Mouse (Mus musculus): ENCODE results near the gene Ccdc14. TPM values are rescaled to one million over a fixed set of nuclear protein-coding genes. Genes with fewer than 3 reads are reported as not detected.
A peak's percentile ranks its signal among the peaks of the same experiment; 100 is the strongest.
"Not testable (repeated sequence)": the region's sequence is repeated elsewhere in the genome, so short reads cannot be mapped to it uniquely, and the experiment has no call there.

Ccdc14 gene
- polyA plus RNA-seq (2012; rRNA removed): 7.8 and 8.7 TPM in 2 replicates

DNA sequence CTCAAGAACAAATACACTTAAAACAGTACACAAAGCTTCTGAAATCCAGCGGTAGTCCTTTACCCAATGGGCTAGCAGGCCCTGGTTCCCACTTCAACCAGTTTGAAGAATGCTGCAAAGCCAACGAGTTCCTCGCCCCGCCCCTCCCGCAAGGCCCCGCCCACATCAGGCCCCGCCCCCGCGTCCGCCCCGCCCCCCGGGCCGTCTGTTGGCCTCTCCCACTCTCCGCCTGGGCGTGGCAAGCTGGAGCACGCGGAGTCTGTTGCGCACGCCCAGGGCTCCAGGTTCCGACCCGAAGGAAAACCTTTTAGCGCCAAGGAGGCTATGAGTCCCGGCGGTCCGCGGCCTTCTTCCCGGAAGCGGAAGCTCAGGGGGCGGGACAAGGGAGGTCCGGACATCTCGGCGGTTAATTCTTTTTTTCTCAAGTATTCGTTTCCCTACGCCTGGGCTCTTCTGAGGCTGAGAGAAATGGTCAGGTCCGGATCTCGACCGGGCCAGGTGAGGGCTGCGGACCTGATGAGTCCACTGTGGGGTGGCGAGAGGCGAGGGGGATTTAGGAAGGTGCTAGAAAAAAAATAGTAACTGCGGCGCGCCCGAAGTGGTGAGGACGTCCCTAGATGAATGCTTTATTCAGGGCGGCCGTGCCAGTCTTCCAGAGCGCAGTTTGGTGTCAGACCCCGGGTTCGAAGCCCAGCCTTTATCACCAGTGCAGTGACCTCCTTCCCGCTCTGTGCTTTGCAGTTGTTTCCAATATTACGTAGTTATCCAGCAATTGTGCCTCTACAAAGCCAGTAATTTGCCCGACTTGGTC lies at the start of gene Ccdc14:
Gene Ccdc14, plus strand, starts transcription at position 283 of the 811 bp plus-strand sequence.
- no peaks in the 10 kb centered on the region for H3K27me3 ChIP-seq (ENCODE audit: control insufficient read depth, insufficient read depth, low read length)
- no peaks in the 10 kb centered on the region; the same call in 1 of the 2 replicates for H3K36me3 ChIP-seq (ENCODE audit: control insufficient read depth, insufficient read depth, low read length)
- no peaks in the 10 kb centered on the region for H3K4me1 ChIP-seq (ENCODE audit: control insufficient read depth, insufficient read depth, low read length)
- peak within 1 kb of the TSS; percentile 99 for H3K27ac ChIP-seq (ENCODE audit: control insufficient read depth, insufficient read depth, low read depth, low read length)
- TF ChIP-seq CTCF (IDR thresholded peaks at IDR 0.05; ENCODE audit: control insufficient read depth, insufficient read depth, insufficient replicate concordance, low read depth, low read length) (no peak), POLR2A (IDR thresholded peaks at IDR 0.05; ENCODE audit: control insufficient read depth, low read depth, low read length) (peak; percentile 76)
- H3K4me3 ChIP-seq (ENCODE audit: control insufficient read depth, low read depth, low read length): peak within 1 kb of the TSS; percentile 99

DNA sequence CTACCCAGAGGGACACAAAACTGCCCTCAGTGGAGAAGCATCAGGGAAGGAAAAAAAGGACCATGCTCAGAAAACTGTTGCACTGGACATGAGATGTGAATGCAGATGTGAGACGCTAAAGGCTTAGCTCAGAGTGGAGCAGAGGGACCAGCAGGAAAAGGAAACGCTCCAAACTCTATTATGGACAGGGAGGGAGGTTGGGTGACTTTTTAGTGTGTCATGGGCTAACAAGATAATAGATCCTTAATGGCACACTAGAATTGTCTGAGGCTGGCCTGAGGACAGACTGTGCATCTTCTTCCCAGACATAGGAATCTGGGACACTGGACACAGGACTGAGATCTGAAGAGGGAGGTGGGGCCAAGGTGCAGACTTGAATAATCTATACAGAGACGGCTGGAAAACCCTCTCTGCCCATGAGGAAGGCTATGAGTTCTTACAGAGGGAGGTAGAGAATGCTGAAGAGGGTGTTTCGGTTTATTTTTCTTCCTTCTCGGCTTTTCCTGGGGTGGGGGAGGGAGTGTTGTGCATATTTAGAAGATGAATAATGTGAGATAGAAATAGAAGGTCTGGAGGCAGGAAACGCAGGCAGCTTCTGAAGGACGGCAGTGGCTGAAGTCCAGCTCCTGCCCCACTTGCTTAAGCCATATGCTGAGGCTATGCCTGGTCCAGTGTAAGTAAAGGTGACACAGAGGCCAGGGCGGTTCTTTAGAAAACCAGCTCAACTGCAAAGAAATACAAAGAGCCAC lies 46.7 kb upstream of the Ccdc14 start:
- Histone ChIP-seq H3K27ac (ENCODE audit: control insufficient read depth, insufficient read depth, low read depth, low read length) (no peak overlapping the region), H3K4me1 (ENCODE audit: control insufficient read depth, insufficient read depth, low read length) (peaks cover 5% of the 10 kb centered on the region; the same call in 1 of the 2 replicates), H3K27me3 (ENCODE audit: control insufficient read depth, insufficient read depth, low read length) (no peaks in the 10 kb centered on the region), H3K36me3 (ENCODE audit: control insufficient read depth, insufficient read depth, low read length) (no peaks in the 10 kb centered on the region), H3K4me3 (ENCODE audit: control insufficient read depth, low read depth, low read length) (no peak overlapping the region)
- no peak for TF ChIP-seq POLR2A (IDR thresholded peaks at IDR 0.05; ENCODE audit: control insufficient read depth, low read depth, low read length)
- TF ChIP-seq CTCF (IDR thresholded peaks at IDR 0.05; ENCODE audit: control insufficient read depth, insufficient read depth, insufficient replicate concordance, low read depth, low read length): no peak

DNA sequence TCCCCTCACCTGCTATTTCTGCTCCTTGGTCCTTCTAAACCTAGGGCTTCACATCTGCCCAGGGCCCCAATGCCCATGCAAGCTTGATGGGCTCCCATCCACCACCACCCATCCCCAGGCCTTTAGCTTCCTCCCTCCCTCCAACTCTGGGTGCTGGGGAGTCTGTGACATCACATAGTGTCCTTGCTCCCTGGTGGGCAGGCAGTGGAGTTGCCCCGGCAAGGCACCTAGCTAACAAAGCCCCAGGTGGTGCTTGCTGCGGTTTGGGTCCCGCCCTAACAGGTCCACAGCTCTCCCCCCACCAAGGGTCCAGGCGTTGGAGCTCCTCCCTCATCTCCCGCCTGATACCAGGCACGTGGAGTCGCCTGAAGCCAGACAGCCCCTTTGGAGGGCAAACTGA lies 40.8 kb upstream of the Ccdc14 start, which contains the start of gene Ropn1:
Gene Ropn1, plus strand, starts transcription at position 301 of the 400 bp plus-strand sequence.
- no peaks in the 10 kb centered on the region for H3K36me3 ChIP-seq (ENCODE audit: control insufficient read depth, insufficient read depth, low read length)
- H3K4me3 ChIP-seq (ENCODE audit: control insufficient read depth, low read depth, low read length): peak within 1 kb of the TSS; percentile 87
- TF ChIP-seq CTCF (IDR thresholded peaks at IDR 0.05; ENCODE audit: control insufficient read depth, insufficient read depth, insufficient replicate concordance, low read depth, low read length): no peak
- peak; percentile 57; the same call in 1 of the 2 replicates for TF ChIP-seq POLR2A (IDR thresholded peaks at IDR 0.05; ENCODE audit: control insufficient read depth, low read depth, low read length)
- no peaks in the 10 kb centered on the region for H3K27me3 ChIP-seq (ENCODE audit: control insufficient read depth, insufficient read depth, low read length)
- H3K4me1 ChIP-seq (ENCODE audit: control insufficient read depth, insufficient read depth, low read length): peaks cover 5% of the 10 kb centered on the region; the same call in 1 of the 2 replicates
- H3K27ac ChIP-seq (ENCODE audit: control insufficient read depth, insufficient read depth, low read depth, low read length): no peak within 1 kb of the TSS

DNA sequence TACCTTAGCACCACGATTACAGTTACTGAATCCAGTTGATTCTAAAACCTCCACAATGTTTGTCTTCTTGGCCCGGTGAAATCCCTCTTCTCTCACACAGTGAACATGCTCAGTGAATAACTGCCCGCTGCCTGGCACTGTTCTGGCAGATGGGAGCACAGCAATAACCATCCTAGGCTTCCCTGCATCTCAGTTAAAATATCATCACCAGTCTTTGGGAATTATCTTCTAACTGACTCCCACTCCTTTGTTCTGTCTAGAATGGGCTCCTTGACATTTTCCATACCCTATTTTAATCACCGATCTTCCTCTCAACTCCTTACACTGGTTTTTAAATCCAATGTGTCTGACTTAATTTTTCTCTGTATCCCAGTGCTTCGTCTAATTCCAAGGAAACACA lies 37.4 kb upstream of the Ccdc14 start:
- Histone ChIP-seq H3K4me1 (ENCODE audit: control insufficient read depth, insufficient read depth, low read length) (peaks cover 3% of the 10 kb centered on the region), H3K36me3 (ENCODE audit: control insufficient read depth, insufficient read depth, low read length) (no peaks in the 10 kb centered on the region), H3K4me3 (ENCODE audit: control insufficient read depth, low read depth, low read length) (peak overlapping the region; percentile 76), H3K27me3 (ENCODE audit: control insufficient read depth, insufficient read depth, low read length) (no peaks in the 10 kb centered on the region), H3K27ac (ENCODE audit: control insufficient read depth, insufficient read depth, low read depth, low read length) (no peak overlapping the region)
- no peak for TF ChIP-seq POLR2A (IDR thresholded peaks at IDR 0.05; ENCODE audit: control insufficient read depth, low read depth, low read length)
- TF ChIP-seq CTCF (IDR thresholded peaks at IDR 0.05; ENCODE audit: control insufficient read depth, insufficient read depth, insufficient replicate concordance, low read depth, low read length): no peak

DNA sequence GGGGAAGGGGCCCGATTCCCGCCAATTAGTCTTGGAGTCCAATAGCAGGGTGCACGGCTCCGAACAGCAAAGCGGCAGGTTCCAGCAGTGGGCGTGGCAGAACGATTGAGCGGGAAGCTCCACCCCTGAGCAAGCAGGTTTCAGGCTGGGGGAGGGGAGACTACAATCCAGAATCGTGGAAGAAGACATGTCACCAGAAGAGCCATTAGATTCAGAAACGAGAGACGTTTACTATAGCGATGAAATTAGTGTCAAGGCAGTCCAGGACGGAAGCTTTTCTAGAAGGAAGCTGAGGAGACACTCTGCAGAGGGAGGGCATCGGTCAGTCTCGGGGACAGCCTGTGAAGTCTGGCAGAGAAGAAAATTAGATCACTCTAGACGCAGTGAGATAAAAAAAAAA lies 32.9 kb upstream of the Ccdc14 start:
- not testable (repeated sequence) for H3K27ac ChIP-seq (ENCODE audit: control insufficient read depth, insufficient read depth, low read depth, low read length); H3K36me3 ChIP-seq (ENCODE audit: control insufficient read depth, insufficient read depth, low read length); H3K27me3 ChIP-seq (ENCODE audit: control insufficient read depth, insufficient read depth, low read length); H3K4me1 ChIP-seq (ENCODE audit: control insufficient read depth, insufficient read depth, low read length)
- peak overlapping the region; percentile 36; the same call in 1 of the 2 replicates for H3K4me3 ChIP-seq (ENCODE audit: control insufficient read depth, low read depth, low read length)

DNA sequence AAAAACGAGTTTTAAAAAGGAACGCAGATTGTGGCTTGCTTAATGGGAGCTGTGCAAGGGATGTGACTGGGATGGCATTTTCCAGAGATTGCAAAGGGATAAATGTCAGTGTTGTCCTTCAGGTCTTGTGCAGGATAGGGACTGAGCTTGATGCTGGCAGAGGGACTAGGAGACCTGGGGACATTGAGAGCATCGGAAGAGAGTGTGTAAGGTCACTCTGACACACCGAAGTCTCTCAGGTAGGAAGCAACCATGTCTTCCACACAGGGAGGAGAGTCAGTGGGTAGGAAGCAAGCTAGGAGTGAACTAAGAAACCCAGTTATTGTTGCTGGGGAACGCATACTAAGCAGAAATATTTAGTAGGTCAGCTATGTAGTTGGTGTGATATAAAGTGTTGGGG lies 32.4 kb upstream of the Ccdc14 start:
- TF ChIP-seq POLR2A (IDR thresholded peaks at IDR 0.05; ENCODE audit: control insufficient read depth, low read depth, low read length) (no peak), CTCF (IDR thresholded peaks at IDR 0.05; ENCODE audit: control insufficient read depth, insufficient read depth, insufficient replicate concordance, low read depth, low read length) (no peak)
- Histone ChIP-seq H3K4me3 (ENCODE audit: control insufficient read depth, low read depth, low read length) (no peak overlapping the region), H3K27ac (ENCODE audit: control insufficient read depth, insufficient read depth, low read depth, low read length) (no peak overlapping the region), H3K27me3 (ENCODE audit: control insufficient read depth, insufficient read depth, low read length) (no peaks in the 10 kb centered on the region), H3K36me3 (ENCODE audit: control insufficient read depth, insufficient read depth, low read length) (no peaks in the 10 kb centered on the region), H3K4me1 (ENCODE audit: control insufficient read depth, insufficient read depth, low read length) (peaks cover 3% of the 10 kb centered on the region)

DNA sequence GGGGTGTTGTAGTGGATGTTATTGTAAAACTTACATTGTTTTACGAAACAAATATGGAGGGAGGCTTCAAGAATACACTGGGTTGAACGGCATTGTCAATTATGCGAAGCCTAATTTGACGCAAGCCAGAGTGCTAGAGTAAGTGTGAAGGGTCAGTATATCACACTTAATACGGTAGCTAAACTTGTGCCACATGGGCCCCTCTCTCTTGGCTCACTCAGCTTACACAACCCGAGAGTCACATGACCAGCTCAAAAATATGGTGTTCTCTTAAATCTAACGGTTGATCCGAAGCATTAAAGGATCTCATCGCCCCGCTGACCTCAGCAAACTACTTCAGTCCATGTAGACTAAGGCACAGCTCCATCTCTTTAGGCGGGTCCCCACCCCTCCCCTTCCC lies 32.0 kb upstream of the Ccdc14 start:
- Histone ChIP-seq H3K36me3 (ENCODE audit: control insufficient read depth, insufficient read depth, low read length) (no peaks in the 10 kb centered on the region), H3K27me3 (ENCODE audit: control insufficient read depth, insufficient read depth, low read length) (no peaks in the 10 kb centered on the region), H3K27ac (ENCODE audit: control insufficient read depth, insufficient read depth, low read depth, low read length) (no peak overlapping the region), H3K4me3 (ENCODE audit: control insufficient read depth, low read depth, low read length) (no peak overlapping the region), H3K4me1 (ENCODE audit: control insufficient read depth, insufficient read depth, low read length) (peaks cover 3% of the 10 kb centered on the region)
- TF ChIP-seq POLR2A (IDR thresholded peaks at IDR 0.05; ENCODE audit: control insufficient read depth, low read depth, low read length): no peak
- TF ChIP-seq CTCF (IDR thresholded peaks at IDR 0.05; ENCODE audit: control insufficient read depth, insufficient read depth, insufficient replicate concordance, low read depth, low read length): no peak

All from testis, adult 2 months (tissue).